ENCODE assay signal across 12 mouse cellular contexts in genomic region chr11:116186360-116186759, GRCm38 (mm10). TPM values are rescaled to one million over a fixed set of nuclear protein-coding genes. Genes with fewer than 3 reads are reported as not detected.
DNase-seq lines count a peak whose midpoint lies in the region; ATAC-seq and TF ChIP-seq lines count a peak whose summit lies in the region.
"Had no signal": no experiment of that assay in that cellular context is flagged by ENCODE, and none has a peak within 500 bp of the region (broad histone marks: within the 10 kb centered on the region; RNA-seq: fewer than 3 reads in every experiment).

No protein-coding gene starts in this region.

- H3K4me1 ChIP-seq in hindbrain, embryonic 12.5 days, result peaks cover 7% of the 10 kb centered on the region
- no peaks in the 10 kb centered on the region; the same call in 1 of the 2 replicates for H3K4me1 ChIP-seq in hindbrain, embryonic 11.5 days (replicated peaks; ENCODE audit: control insufficient read depth, insufficient read depth, low read length)
- peaks cover 16% of the 10 kb centered on the region for H3K4me1 ChIP-seq in midbrain, embryonic 13.5 days (replicated peaks)
- peaks cover 17% of the 10 kb centered on the region for H3K4me1 ChIP-seq in midbrain, embryonic 10.5 days
- H3K4me1 ChIP-seq in hindbrain, postnatal 0 days (ENCODE audit: insufficient read depth, low read length), result peaks cover 10% of the 10 kb centered on the region; the same call in 1 of the 2 replicates

- no peak for TF ChIP-seq CTCF in hindbrain, postnatal 0 days (IDR thresholded peaks at IDR 0.05; ENCODE audit: low read depth)

- H3K9ac ChIP-seq in hindbrain, embryonic 12.5 days, result no peak overlapping the region
- no peak overlapping the region for H3K9ac ChIP-seq in hindbrain, embryonic 11.5 days (ENCODE audit: low read depth, low read length)
- H3K9ac ChIP-seq in midbrain, embryonic 13.5 days (replicated peaks), result no peak overlapping the region
- no peak overlapping the region for H3K9ac ChIP-seq in hindbrain, postnatal 0 days (replicated peaks; ENCODE audit: low read length)

- 90% methylated on average over 11 of the region's 11 CpGs for WGBS in hindbrain, embryonic 12.5 days
- WGBS in hindbrain, embryonic 11.5 days, result 89% methylated on average over 11 of the region's 11 CpGs
- 90% methylated on average over 11 of the region's 11 CpGs for WGBS in midbrain, embryonic 13.5 days
- whole genome bisulfite sequencing in midbrain, embryonic 10.5 days, result 92% methylated on average over 11 of the region's 11 CpGs
- WGBS in hindbrain, postnatal 0 days, result 90% methylated on average over 11 of the region's 11 CpGs

- no peak for DNase-seq in hindbrain, embryonic 11.5 days (ENCODE audit: low spot score)
- no peak for DNase-seq in midbrain, embryonic 10.5 days (ENCODE audit: low spot score)
- DNase-seq in hindbrain, postnatal 0 days (ENCODE audit: low spot score), result no peak
- DNase-seq in urinary bladder, postnatal 10 days (ENCODE audit: low spot score), result no peak
- no peak for DNase-seq in adrenal gland, postnatal 25 days
- DNase-seq: left cerebral cortex, postnatal 4 days; lung, adult 2 months; right cerebral cortex, postnatal 4 days; thymus, postnatal 4 days had no signal

- peaks cover 53% of the 10 kb centered on the region for H3K36me3 ChIP-seq in hindbrain, embryonic 12.5 days
- H3K36me3 ChIP-seq in hindbrain, embryonic 11.5 days (ENCODE audit: control insufficient read depth, insufficient read depth, low read length), result 0 out of 2 replicates have a peak, but pooled peaks cover 3% of the 10 kb centered on the region
- peaks cover 80% of the 10 kb centered on the region for H3K36me3 ChIP-seq in midbrain, embryonic 13.5 days
- peaks cover 63% of the 10 kb centered on the region for H3K36me3 ChIP-seq in midbrain, embryonic 10.5 days
- peaks cover 21% of the 10 kb centered on the region for H3K36me3 ChIP-seq in hindbrain, postnatal 0 days (ENCODE audit: insufficient read depth, low read length)

- H3K27me3 ChIP-seq in hindbrain, embryonic 12.5 days, result no peaks in the 10 kb centered on the region
- no peaks in the 10 kb centered on the region for H3K27me3 ChIP-seq in hindbrain, embryonic 11.5 days (ENCODE audit: control insufficient read depth, insufficient read depth, low read length)
- H3K27me3 ChIP-seq in midbrain, embryonic 13.5 days, result no peaks in the 10 kb centered on the region
- H3K27me3 ChIP-seq in midbrain, embryonic 10.5 days (ENCODE audit: low read depth, poor library complexity, severe bottlenecking), result no peaks in the 10 kb centered on the region
- H3K27me3 ChIP-seq in hindbrain, postnatal 0 days (ENCODE audit: insufficient read depth, low read length), result no peaks in the 10 kb centered on the region
- H3K27me3 ChIP-seq: CH12.LX had no signal

- no peak overlapping the region for H3K4me3 ChIP-seq in hindbrain, embryonic 12.5 days
- H3K4me3 ChIP-seq in hindbrain, embryonic 11.5 days (ENCODE audit: low read depth, low read length), result no peak overlapping the region
- no peak overlapping the region for H3K4me3 ChIP-seq in midbrain, embryonic 13.5 days (replicated peaks)
- H3K4me3 ChIP-seq in midbrain, embryonic 10.5 days, result no peak overlapping the region
- H3K4me3 ChIP-seq in hindbrain, postnatal 0 days (ENCODE audit: low read length), result no peak overlapping the region

- H3K4me2 ChIP-seq in hindbrain, embryonic 12.5 days (replicated peaks), result no peak overlapping the region
- no peak overlapping the region for H3K4me2 ChIP-seq in hindbrain, embryonic 11.5 days (replicated peaks; ENCODE audit: low read depth, low read length)
- H3K4me2 ChIP-seq in midbrain, embryonic 13.5 days (replicated peaks), result no peak overlapping the region
- H3K4me2 ChIP-seq in hindbrain, postnatal 0 days (ENCODE audit: low read depth, low read length), result no peak overlapping the region

- H3K9me3 ChIP-seq in hindbrain, embryonic 12.5 days (replicated peaks), result no peaks in the 10 kb centered on the region
- no peaks in the 10 kb centered on the region for H3K9me3 ChIP-seq in hindbrain, embryonic 11.5 days (ENCODE audit: control insufficient read depth, low read length)
- H3K9me3 ChIP-seq in midbrain, embryonic 13.5 days, result no peaks in the 10 kb centered on the region
- H3K9me3 ChIP-seq in midbrain, embryonic 10.5 days (replicated peaks), result no peaks in the 10 kb centered on the region
- H3K9me3 ChIP-seq in hindbrain, postnatal 0 days (ENCODE audit: low read length), result no peaks in the 10 kb centered on the region

- H3K27ac ChIP-seq in hindbrain, embryonic 12.5 days, result peak overlapping the region; percentile 46; the same call in 1 of the 2 replicates
- no peak overlapping the region for H3K27ac ChIP-seq in hindbrain, embryonic 11.5 days (ENCODE audit: low read depth, low read length)
- H3K27ac ChIP-seq in midbrain, embryonic 13.5 days, result peak overlapping the region; percentile 51; the same call in 1 of the 2 replicates
- H3K27ac ChIP-seq in midbrain, embryonic 10.5 days (replicated peaks), result no peak overlapping the region; the same call in 1 of the 2 replicates
- H3K27ac ChIP-seq in hindbrain, postnatal 0 days, result peak overlapping the region; percentile 54

- no peak for ATAC-seq in hindbrain, embryonic 12.5 days (ENCODE audit: low FRiP score)
- ATAC-seq in hindbrain, embryonic 11.5 days (ENCODE audit: low FRiP score), result no peak
- no peak for ATAC-seq in midbrain, embryonic 13.5 days
- ATAC-seq in hindbrain, postnatal 0 days, result no peak

RNA-seq across cellular contexts. Expression of gene Ten1, which starts 12.3 kb away (rescaled TPM):
- polyA plus RNA-seq in hindbrain, embryonic 12.5 days (2016; fragmentation: Nextera tagmentation; extraction: Ambion mirVana), result 57.4 and 63.1 TPM in 2 replicates
- polyA plus RNA-seq in hindbrain, embryonic 11.5 days (2014; fragmentation: Nextera tagmentation; extraction: Ambion mirVana), result 59.4 and 60.7 TPM in 2 replicates
- 78.4 and 88.2 TPM in 2 replicates for polyA plus RNA-seq in midbrain, embryonic 13.5 days (2015; fragmentation: Nextera tagmentation; extraction: Ambion mirVana)
- 57.2 and 60.8 TPM in 2 replicates for polyA plus RNA-seq in midbrain, embryonic 10.5 days (2016; fragmentation: Nextera tagmentation; extraction: Ambion mirVana)
- 66.6 and 74.8 TPM in 2 replicates for total RNA-seq in hindbrain, postnatal 0 days (2014; rRNA removed)
- 101 and 110 TPM in 2 replicates for polyA plus RNA-seq in hindbrain, postnatal 0 days (2015; fragmentation: Nextera tagmentation; extraction: Ambion mirVana)
- total RNA-seq in adrenal gland, postnatal 25 days (2021), result 21.5 and 27.1 TPM in 2 replicates

RNA-seq across cellular contexts. Expression of gene Acox1, which starts 12.5 kb away (rescaled TPM):
- 43.8 and 45.9 TPM in 2 replicates for polyA plus RNA-seq in hindbrain, embryonic 12.5 days (2016; fragmentation: Nextera tagmentation; extraction: Ambion mirVana)
- 31.7 and 36.3 TPM in 2 replicates for polyA plus RNA-seq in hindbrain, embryonic 11.5 days (2014; fragmentation: Nextera tagmentation; extraction: Ambion mirVana)
- 50.3 and 51.0 TPM in 2 replicates for polyA plus RNA-seq in midbrain, embryonic 13.5 days (2015; fragmentation: Nextera tagmentation; extraction: Ambion mirVana)
- 21.2 and 26.3 TPM in 2 replicates for polyA plus RNA-seq in midbrain, embryonic 10.5 days (2016; fragmentation: Nextera tagmentation; extraction: Ambion mirVana)
- total RNA-seq in hindbrain, postnatal 0 days (2014; rRNA removed), result 109 and 112 TPM in 2 replicates
- polyA plus RNA-seq in hindbrain, postnatal 0 days (2015; fragmentation: Nextera tagmentation; extraction: Ambion mirVana), result 63.4 and 65.0 TPM in 2 replicates
- 182 and 184 TPM in 2 replicates for total RNA-seq in adrenal gland, postnatal 25 days (2021)

RNA-seq across cellular contexts. Expression of gene Fbf1, which starts 18.4 kb away (rescaled TPM):
- 80.7 and 80.9 TPM in 2 replicates for polyA plus RNA-seq in hindbrain, embryonic 12.5 days (2016; fragmentation: Nextera tagmentation; extraction: Ambion mirVana)
- 28.4 and 32.1 TPM in 2 replicates for polyA plus RNA-seq in hindbrain, embryonic 11.5 days (2014; fragmentation: Nextera tagmentation; extraction: Ambion mirVana)
- 69.1 and 76.5 TPM in 2 replicates for polyA plus RNA-seq in midbrain, embryonic 13.5 days (2015; fragmentation: Nextera tagmentation; extraction: Ambion mirVana)
- polyA plus RNA-seq in midbrain, embryonic 10.5 days (2016; fragmentation: Nextera tagmentation; extraction: Ambion mirVana), result 58.9 and 71.0 TPM in 2 replicates
- 68.1 and 73.5 TPM in 2 replicates for total RNA-seq in hindbrain, postnatal 0 days (2014; rRNA removed)
- polyA plus RNA-seq in hindbrain, postnatal 0 days (2015; fragmentation: Nextera tagmentation; extraction: Ambion mirVana), result 33.8 and 35.3 TPM in 2 replicates
- total RNA-seq in adrenal gland, postnatal 25 days (2021), result 47.4 and 53.0 TPM in 2 replicates

RNA-seq across cellular contexts. Expression of gene Mrpl38, which starts 47.7 kb away (rescaled TPM):
- polyA plus RNA-seq in hindbrain, embryonic 12.5 days (2016; fragmentation: Nextera tagmentation; extraction: Ambion mirVana), result 72.7 and 77.8 TPM in 2 replicates
- 93.2 and 100 TPM in 2 replicates for polyA plus RNA-seq in hindbrain, embryonic 11.5 days (2014; fragmentation: Nextera tagmentation; extraction: Ambion mirVana)
- polyA plus RNA-seq in midbrain, embryonic 13.5 days (2015; fragmentation: Nextera tagmentation; extraction: Ambion mirVana), result 76.2 and 78.3 TPM in 2 replicates
- 113 TPM in 2 replicates for polyA plus RNA-seq in midbrain, embryonic 10.5 days (2016; fragmentation: Nextera tagmentation; extraction: Ambion mirVana)
- 83.9 and 94.0 TPM in 2 replicates for total RNA-seq in hindbrain, postnatal 0 days (2014; rRNA removed)
- 71.9 and 73.3 TPM in 2 replicates for polyA plus RNA-seq in hindbrain, postnatal 0 days (2015; fragmentation: Nextera tagmentation; extraction: Ambion mirVana)
- 86.5 and 103 TPM in 2 replicates for total RNA-seq in adrenal gland, postnatal 25 days (2021)

RNA-seq across cellular contexts. Expression of gene Evpl, which starts 51.5 kb away (rescaled TPM):
- 1.0 and 1.3 TPM in 2 replicates for polyA plus RNA-seq in hindbrain, embryonic 12.5 days (2016; fragmentation: Nextera tagmentation; extraction: Ambion mirVana)
- 0.49 and 0.52 TPM in 2 replicates for polyA plus RNA-seq in hindbrain, embryonic 11.5 days (2014; fragmentation: Nextera tagmentation; extraction: Ambion mirVana)
- 0.28 and 0.30 TPM in 2 replicates for polyA plus RNA-seq in midbrain, embryonic 13.5 days (2015; fragmentation: Nextera tagmentation; extraction: Ambion mirVana)
- 0.32 and 0.57 TPM in 2 replicates for polyA plus RNA-seq in midbrain, embryonic 10.5 days (2016; fragmentation: Nextera tagmentation; extraction: Ambion mirVana)
- total RNA-seq in hindbrain, postnatal 0 days (2014; rRNA removed), result 2.8 and 2.9 TPM in 2 replicates
- 1.6 TPM in 2 replicates for polyA plus RNA-seq in hindbrain, postnatal 0 days (2015; fragmentation: Nextera tagmentation; extraction: Ambion mirVana)
- 1.00 and 1.5 TPM in 2 replicates for total RNA-seq in adrenal gland, postnatal 25 days (2021)

Comparison
In these comparisons a context has a peak if more than half of its experiments do, and no peak if none do; other contexts are left out.
1. H3K27ac ChIP-seq: peak in hindbrain, embryonic 12.5 days (single experiment), midbrain, embryonic 13.5 days (single experiment) and hindbrain, postnatal 0 days (single experiment); none in hindbrain, embryonic 11.5 days (single experiment) and midbrain, embryonic 10.5 days (single experiment).